Mouse (Mus musculus): ENCODE measurements at regions not wholly inside any gene's neighbourhood (a gene's known extent, or its start where the extent isn't known, plus 50 kb on each side); places are given as distances from the start of the nearest gene placed in this dataset.

- TF ChIP-seq POLR2A (IDR thresholded peaks at IDR 0.05; ENCODE audit: low read depth, low read length), result no peak
- no peak for TF ChIP-seq CTCF (IDR thresholded peaks at IDR 0.05; ENCODE audit: extremely low read depth, insufficient read length, insufficient replicate concordance, low read depth, low read length)
These were observed 161.6 kb downstream of the Thbs2 start for GRCm38 (mm10) chr17:14532298-14532978.
